Mouse (Mus musculus): Measurements from ENCODE around the gene Zfyve28.

- TF ChIP-seq CTCF (IDR thresholded peaks at IDR 0.05; ENCODE audit: low read depth) (peak; percentile 37), EP300 (optimal IDR thresholded peaks at IDR 0.05) (no peak)
Measured at GRCm38 (mm10) chr5:34201396-34201795, 86.9 kb downstream of the Zfyve28 start.
